Mouse (Mus musculus) myocyte (in vitro differentiated cells): Measurements from ENCODE around the gene Plekhg6. TPM values are rescaled to one million over a fixed set of nuclear protein-coding genes. Genes with fewer than 3 reads are reported as not detected.

ENCODE experiments used
- H3K27me3 ChIP-seq: one replicate; pipeline ENCODE4 v1.6.1; 2011; ENCODE audit not compliant: control insufficient read depth, insufficient read depth, insufficient read length
- H3K36me3 ChIP-seq: one replicate; pipeline ENCODE4 v1.6.1; 2011; ENCODE audit not compliant: control insufficient read depth, insufficient read depth
- H3K4me2 ChIP-seq: one replicate; pipeline ENCODE4 v1.6.1; 2011; ENCODE audit warnings: low read depth, control low read depth
- H3K4me3 ChIP-seq: one replicate; pipeline ENCODE4 v1.5.1; 2011; ENCODE audit warnings: mild to moderate bottlenecking, control low read depth, moderate library complexity
- H3K79me2 ChIP-seq: one replicate; pipeline ENCODE4 v1.6.1; 2011; ENCODE audit not compliant: control insufficient read depth, insufficient read depth
- H3ac ChIP-seq: one replicate; pipeline ENCODE4 v1.6.1; 2011; ENCODE audit not compliant: control insufficient read depth, insufficient read length
- CEBPB ChIP-seq: IDR thresholded peaks from 2 replicates; pipeline ENCODE4 v1.6.1; 2011; ENCODE audit warnings: mild to moderate bottlenecking, moderate library complexity; ENCODE audit not compliant: poor library complexity, insufficient read depth, severe bottlenecking
- E2F4 ChIP-seq: IDR thresholded peaks from one replicate; pipeline ENCODE4 v1.6.1; 2011; ENCODE audit warnings: mild to moderate bottlenecking, control low read depth, moderate library complexity; ENCODE audit not compliant: insufficient read depth
- MAX ChIP-seq: IDR thresholded peaks from one replicate; pipeline ENCODE4 v1.6.1; 2011; ENCODE audit warnings: low read depth, mild to moderate bottlenecking, control low read depth
- MYOD1 ChIP-seq, 3 experiments: IDR thresholded peaks; one replicate each; pipeline ENCODE4 v1.6.1; 2011; ENCODE audit warnings: control low read depth in 2 of 3, low read depth in 2 of 3, mild to moderate bottlenecking in 2 of 3, moderate library complexity in 1 of 3; ENCODE audit not compliant: insufficient read length in 2 of 3, control insufficient read depth in 1 of 3
- MYOG ChIP-seq, 3 experiments: IDR thresholded peaks; one replicate each; pipeline ENCODE4 v1.6.1; 2011; ENCODE audit warnings: control low read depth in 2 of 3, low read depth in 2 of 3, mild to moderate bottlenecking in 2 of 3; ENCODE audit not compliant: insufficient read length in 2 of 3, control insufficient read depth in 1 of 3, insufficient read depth in 1 of 3
- POLR2A ChIP-seq: IDR thresholded peaks from one replicate; pipeline ENCODE4 v1.6.1; 2011; ENCODE audit warnings: low read depth, mild to moderate bottlenecking, control low read depth, moderate library complexity; ENCODE audit not compliant: insufficient read length
- POLR2AphosphoS2 ChIP-seq: IDR thresholded peaks from one replicate; pipeline ENCODE4 v1.6.1; 2011; ENCODE audit warnings: low read depth, control low read depth; ENCODE audit not compliant: insufficient read length
- REST ChIP-seq: IDR thresholded peaks from one replicate; pipeline ENCODE4 v1.6.1; 2011; ENCODE audit warnings: mild to moderate bottlenecking, control low read depth, moderate library complexity; ENCODE audit not compliant: insufficient read depth, insufficient read length
- SRF ChIP-seq: IDR thresholded peaks from one replicate; pipeline ENCODE4 v1.6.1; 2011; ENCODE audit warnings: low read depth; ENCODE audit not compliant: control insufficient read depth, insufficient read length
- TCF12 ChIP-seq: IDR thresholded peaks from one replicate; pipeline ENCODE4 v1.6.1; 2011; ENCODE audit warnings: mild to moderate bottlenecking, control low read depth; ENCODE audit not compliant: poor library complexity, insufficient read depth, severe bottlenecking
- TCF3 ChIP-seq: IDR thresholded peaks from one replicate; pipeline ENCODE4 v1.6.1; 2011; ENCODE audit warnings: low read depth, control low read depth; ENCODE audit not compliant: insufficient read length
- USF1 ChIP-seq: IDR thresholded peaks from one replicate; pipeline ENCODE4 v1.6.1; 2011; ENCODE audit warnings: low read depth, mild to moderate bottlenecking, control low read depth, moderate library complexity
- polyA plus RNA-seq: library from polyadenylated mRNA; unstranded; fragments of >200 nt; fragmentation: generic; extraction: Trizol; gene quantifications from one replicate; pipeline ENCODE4 v1.2.1, GENCODE M21; 2012; ENCODE audit warnings: missing spikeins

Plekhg6 gene
- polyA plus RNA-seq, 1 experiment = 0.14 TPM

DNA sequence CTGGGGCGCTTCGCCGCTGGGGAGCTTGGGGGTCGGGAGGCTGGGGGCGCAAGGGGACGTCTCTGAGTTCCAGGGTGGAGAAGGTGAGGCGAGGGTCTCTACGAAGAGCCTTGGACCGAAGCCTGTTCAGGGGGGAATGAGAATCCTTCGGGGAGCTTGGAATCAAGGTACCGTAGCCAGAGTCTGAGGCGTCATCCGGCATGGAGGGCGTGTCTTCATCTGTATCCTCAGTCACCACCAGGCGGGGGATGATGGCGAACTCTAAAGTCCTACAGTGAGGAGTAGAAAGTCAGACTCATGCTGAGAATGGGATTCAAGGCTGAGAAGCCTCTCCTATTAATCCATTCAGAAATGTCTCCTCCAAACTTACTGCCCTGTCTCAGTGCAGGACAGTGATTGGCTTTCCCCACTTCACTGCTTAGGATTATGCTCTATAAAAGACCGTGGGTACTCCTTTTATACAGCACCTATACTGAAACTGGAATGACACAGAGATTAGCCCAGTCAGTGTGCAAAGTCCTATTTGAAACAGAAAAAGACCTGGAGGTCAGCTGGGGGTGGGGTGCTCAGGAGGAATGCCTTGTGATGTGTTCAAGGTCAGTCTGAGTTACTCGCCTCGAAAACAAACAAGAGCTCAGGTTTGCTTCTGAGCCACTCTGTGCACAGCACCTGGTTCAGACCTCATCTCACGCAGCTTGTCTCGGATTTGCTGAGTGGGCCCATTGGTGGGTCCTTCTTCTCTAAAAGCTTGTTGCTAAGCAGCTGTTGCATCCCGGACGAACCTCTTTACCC lies 16.9 kb downstream of the Plekhg6 start:
- Histone ChIP-seq H3K4me2 (no peak overlapping the region), H3K27me3 (no peaks in the 10 kb centered on the region), H3K36me3 (peaks cover 9% of the 10 kb centered on the region), H3ac (no peak overlapping the region), H3K4me3 (no peak overlapping the region), H3K79me2 (no peaks in the 10 kb centered on the region)
- TF ChIP-seq E2F4 = no peak
- no peak for TF ChIP-seq MYOG (IDR thresholded peaks at IDR 0.05; ENCODE audit: control insufficient read depth in 1 of 3, insufficient read depth in 1 of 3, insufficient read length in 2 of 3, low read depth in 2 of 3)
- peak; percentile 43 for TF ChIP-seq POLR2AphosphoS2

DNA sequence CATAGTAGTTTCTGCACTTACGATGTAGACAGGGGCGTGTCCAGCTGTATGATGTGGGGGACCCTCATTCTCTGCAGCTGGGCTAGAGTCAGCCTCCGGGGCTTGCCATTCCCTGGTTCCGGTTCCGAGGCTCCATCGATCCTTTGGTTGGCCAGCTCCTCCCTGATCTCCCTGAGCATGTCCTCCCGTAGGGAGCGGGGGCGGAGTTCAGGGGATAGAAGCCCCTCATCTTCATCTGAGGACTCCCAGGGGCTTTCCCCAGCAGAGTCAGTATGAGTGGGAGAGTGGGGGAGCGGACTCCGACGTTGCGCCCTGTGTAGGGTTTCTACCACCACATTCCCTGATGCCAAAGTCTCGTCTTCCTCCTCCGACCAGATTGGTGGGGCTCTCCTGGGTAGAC lies 17.6 kb downstream of the Plekhg6 start:
- H3K4me2 ChIP-seq = no peak overlapping the region
- peaks cover 9% of the 10 kb centered on the region for H3K36me3 ChIP-seq
- no peaks in the 10 kb centered on the region for H3K27me3 ChIP-seq
- H3K4me3 ChIP-seq = no peak overlapping the region
- TF ChIP-seq E2F4 (no peak), POLR2A (no peak), TCF12 (no peak)
- no peaks in the 10 kb centered on the region for H3K79me2 ChIP-seq
- no peak overlapping the region for H3ac ChIP-seq

DNA sequence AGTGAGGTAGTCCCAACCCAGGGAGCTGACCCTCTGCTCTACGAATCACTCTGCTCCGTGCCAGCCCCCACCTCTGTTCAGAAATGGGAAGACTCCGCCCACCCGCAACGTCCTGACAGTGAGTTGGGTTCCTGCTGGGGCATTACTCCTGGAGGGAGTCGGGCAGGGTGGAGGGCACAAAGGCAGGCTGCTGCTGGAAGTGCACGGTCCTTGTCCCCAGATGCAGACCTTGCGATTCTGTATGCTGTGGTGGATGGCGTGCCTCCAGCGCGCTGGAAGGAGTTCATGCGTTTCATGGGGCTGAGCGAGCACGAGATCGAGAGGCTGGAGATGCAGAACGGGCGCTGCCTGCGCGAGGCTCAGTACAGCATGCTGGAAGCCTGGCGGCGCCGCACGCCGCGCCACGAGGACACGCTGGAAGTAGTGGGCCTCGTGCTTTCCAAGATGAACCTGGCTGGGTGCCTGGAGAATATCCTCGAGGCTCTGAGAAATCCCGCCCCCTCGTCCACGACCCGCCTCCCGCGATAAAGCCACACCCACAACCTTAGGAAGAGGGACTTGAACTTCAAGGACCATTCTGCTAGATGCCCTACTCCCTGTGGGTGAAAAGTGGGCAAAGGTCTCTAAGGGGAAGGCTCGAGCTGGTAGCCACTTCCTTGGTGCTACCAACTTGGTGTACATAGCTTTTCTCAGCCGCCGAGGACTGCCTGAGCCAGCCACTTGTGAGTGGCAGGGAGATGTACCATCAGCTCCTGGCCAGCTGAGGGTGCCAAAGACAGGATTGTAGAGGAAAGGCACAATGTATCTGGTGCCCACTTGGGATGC lies 18.9 kb downstream of the Plekhg6 start:
- H3K27me3 ChIP-seq = no peaks in the 10 kb centered on the region
- no peak overlapping the region for H3K4me2 ChIP-seq
- H3K4me3 ChIP-seq = no peak overlapping the region
- no peak for TF ChIP-seq MYOG (IDR thresholded peaks at IDR 0.05; ENCODE audit: control insufficient read depth in 1 of 3, insufficient read depth in 1 of 3, insufficient read length in 2 of 3, low read depth in 2 of 3)
- TF ChIP-seq E2F4 = no peak
- TF ChIP-seq USF1 = no peak
- no peak for TF ChIP-seq TCF3
- TF ChIP-seq MYOD1 (IDR thresholded peaks at IDR 0.05; ENCODE audit: control insufficient read depth in 1 of 3, insufficient read length in 2 of 3, low read depth in 2 of 3) = no peak
- TF ChIP-seq REST = no peak
- no peak for TF ChIP-seq POLR2AphosphoS2
- no peak for TF ChIP-seq CEBPB
- TF ChIP-seq MAX = no peak
- TF ChIP-seq POLR2A = no peak
- TF ChIP-seq SRF = no peak
- TF ChIP-seq TCF12 = no peak
- peaks cover 1% of the 10 kb centered on the region for H3K79me2 ChIP-seq
- H3ac ChIP-seq = no peak overlapping the region
- H3K36me3 ChIP-seq = peaks cover 9% of the 10 kb centered on the region

DNA sequence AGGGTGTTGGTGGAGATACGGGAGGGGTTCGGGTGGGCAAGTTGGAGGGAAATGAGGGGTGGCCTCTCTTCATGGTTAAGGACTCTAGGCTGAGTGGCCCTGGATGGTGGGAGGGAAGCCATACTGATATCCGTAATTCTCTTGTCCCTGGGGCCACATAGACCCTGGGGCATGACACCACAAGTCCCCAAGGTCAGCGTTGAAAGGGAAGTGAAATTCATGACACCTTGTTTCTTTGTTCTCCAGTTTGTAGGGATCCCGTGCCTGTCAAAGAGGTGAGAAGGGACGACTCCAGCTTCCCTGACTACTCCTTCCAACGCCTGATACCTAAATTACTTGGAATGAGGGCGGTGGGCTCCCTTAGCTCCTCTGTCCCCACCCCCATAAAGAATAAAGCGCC lies 19.7 kb downstream of the Plekhg6 start:
- Histone ChIP-seq H3K79me2 (peaks cover 10% of the 10 kb centered on the region), H3K36me3 (peaks cover 9% of the 10 kb centered on the region), H3ac (no peak overlapping the region), H3K4me3 (no peak overlapping the region), H3K4me2 (no peak overlapping the region), H3K27me3 (no peaks in the 10 kb centered on the region)
- TF ChIP-seq SRF (no peak), MYOD1 (IDR thresholded peaks at IDR 0.05; ENCODE audit: control insufficient read depth in 1 of 3, insufficient read length in 2 of 3, low read depth in 2 of 3) (no peak), CEBPB (no peak), USF1 (no peak), TCF12 (no peak), TCF3 (no peak), E2F4 (no peak), POLR2A (no peak), MYOG (IDR thresholded peaks at IDR 0.05; ENCODE audit: control insufficient read depth in 1 of 3, insufficient read depth in 1 of 3, insufficient read length in 2 of 3, low read depth in 2 of 3) (no peak), MAX (no peak), REST (no peak)

DNA sequence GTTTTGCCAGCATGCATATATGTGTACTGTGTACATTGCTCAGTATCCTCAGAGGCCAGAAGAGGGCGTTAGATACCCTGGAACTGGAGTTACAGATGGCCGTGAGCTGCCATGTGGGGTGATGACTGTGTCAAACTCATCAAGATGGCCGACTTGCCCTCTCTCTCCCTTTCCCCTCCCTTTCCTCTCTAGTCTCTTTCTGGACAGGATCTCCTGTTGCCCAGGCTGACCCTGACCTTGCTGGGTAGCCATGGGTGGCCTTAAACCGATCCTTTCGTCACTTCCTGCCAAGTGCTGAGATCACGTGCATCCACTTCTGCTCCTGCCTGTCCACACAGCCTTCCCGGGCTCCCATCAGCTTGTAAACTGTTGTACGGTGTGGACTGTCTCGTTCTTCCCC lies 20.6 kb downstream of the Plekhg6 start:
- no peak overlapping the region for H3K4me3 ChIP-seq
- TF ChIP-seq SRF = no peak
- TF ChIP-seq MYOD1 (IDR thresholded peaks at IDR 0.05; ENCODE audit: control insufficient read depth in 1 of 3, insufficient read length in 2 of 3, low read depth in 2 of 3) = no peak
- H3K36me3 ChIP-seq = peaks cover 9% of the 10 kb centered on the region
- no peaks in the 10 kb centered on the region for H3K27me3 ChIP-seq
- H3K4me2 ChIP-seq = no peak overlapping the region
- no peak overlapping the region for H3ac ChIP-seq
- H3K79me2 ChIP-seq = peaks cover 18% of the 10 kb centered on the region
